Mouse (Mus musculus): ENCODE data around the gene Arhgdib.

DNA sequence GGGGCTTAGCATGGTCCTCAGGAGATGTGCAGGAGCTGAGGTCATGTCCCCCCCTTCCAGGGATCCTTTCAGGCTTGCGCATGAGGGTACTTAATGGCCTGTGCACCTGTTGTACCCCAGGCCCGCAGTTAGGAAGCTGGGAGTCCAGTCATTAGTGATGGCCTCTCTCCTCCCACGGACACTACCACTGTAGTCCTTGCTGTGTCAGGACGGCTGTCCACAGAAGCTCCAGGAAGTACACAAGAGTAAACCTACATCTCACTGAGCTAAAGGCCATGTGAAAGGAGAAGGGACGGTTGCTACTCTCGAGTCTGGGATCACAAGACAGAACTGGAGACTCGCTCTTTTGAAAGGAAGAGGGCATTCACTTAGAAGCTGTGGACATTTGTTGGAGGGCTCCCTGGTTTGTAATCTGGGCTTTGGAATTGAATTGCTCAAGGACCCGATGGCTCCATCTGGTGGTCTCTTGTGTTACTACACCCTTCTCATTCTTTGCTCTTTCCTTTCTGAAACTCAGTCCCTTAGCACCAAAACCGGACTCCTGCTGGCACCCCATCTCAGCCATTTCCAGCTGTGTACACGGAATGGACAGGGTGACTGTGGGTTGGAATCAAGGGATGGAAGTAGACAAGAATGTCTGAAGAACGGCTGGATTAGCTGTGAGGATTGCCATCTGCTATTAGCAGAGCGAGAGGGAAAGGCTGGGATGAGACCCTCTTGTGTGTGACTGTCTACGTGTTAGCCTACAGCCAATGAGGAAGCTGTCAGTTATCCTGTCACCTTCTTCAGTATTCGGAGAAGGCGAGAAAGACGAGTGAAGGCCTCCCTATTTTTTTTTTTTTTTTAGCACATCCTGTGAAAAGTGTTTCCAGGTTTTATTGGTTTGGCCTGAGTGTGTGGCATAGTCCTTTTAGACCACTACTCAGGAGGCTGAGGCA is 21.1 kb downstream of the Arhgdib start:
- no peak for TF ChIP-seq POLR2A (IDR thresholded peaks at IDR 0.05; ENCODE audit: low read depth, low read length)
- TF ChIP-seq CTCF (IDR thresholded peaks at IDR 0.05; ENCODE audit: extremely low read depth, insufficient read length, insufficient replicate concordance, low read depth, low read length), result peak; percentile 52; the same call in 1 of the 2 replicates
